Comparison of ENCODE assay signal across 14 mouse cellular contexts in genomic region chr1:118335847-118336246, GRCm38 (mm10). TPM values are rescaled to one million over a fixed set of nuclear protein-coding genes. Genes with fewer than 3 reads are reported as not detected.
DNase-seq lines count a peak whose midpoint lies in the region; ATAC-seq and TF ChIP-seq lines count a peak whose summit lies in the region.
"Had no signal": no experiment of that assay in that cellular context is flagged by ENCODE, and none has a peak within 500 bp of the region (broad histone marks: within the 10 kb centered on the region; RNA-seq: fewer than 3 reads in every experiment).

No protein-coding gene starts in this region.

- no peaks in the 10 kb centered on the region for H3K79me2 ChIP-seq in MEL (ENCODE audit: control insufficient read depth, insufficient read depth, low read length, poor library complexity)

- no peaks in the 10 kb centered on the region for H3K27me3 ChIP-seq in hindbrain, postnatal 0 days (ENCODE audit: insufficient read depth, low read length)
- H3K27me3 ChIP-seq in hindbrain, embryonic 13.5 days: no peaks in the 10 kb centered on the region
- no peaks in the 10 kb centered on the region for H3K27me3 ChIP-seq in MEL (ENCODE audit: control insufficient read depth in 1 of 2, insufficient read depth in 2 of 2, low read length in 2 of 2)
- H3K27me3 ChIP-seq: forebrain, embryonic 12.5 days had no signal

- peak; percentile 38 for TF ChIP-seq RAD21 in MEL (IDR thresholded peaks at IDR 0.05; ENCODE audit: low read depth, low read length)

- no peaks in the 10 kb centered on the region for H3K4me1 ChIP-seq in hindbrain, postnatal 0 days (ENCODE audit: insufficient read depth, low read length)
- no peaks in the 10 kb centered on the region for H3K4me1 ChIP-seq in hindbrain, embryonic 13.5 days (replicated peaks)
- H3K4me1 ChIP-seq in MEL (ENCODE audit: control insufficient read depth in 1 of 2, insufficient read depth in 2 of 2, low read length in 2 of 2): no peaks in the 10 kb centered on the region
- H3K4me1 ChIP-seq: forebrain, embryonic 12.5 days had no signal

- no peak for TF ChIP-seq POLR2A in MEL (IDR thresholded peaks at IDR 0.05; ENCODE audit: control insufficient read depth in 1 of 2, insufficient read depth in 1 of 2, low read depth in 1 of 2, low read length in 2 of 2, poor library complexity in 1 of 2)

- no peak overlapping the region for H3K4me2 ChIP-seq in hindbrain, postnatal 0 days (ENCODE audit: low read depth, low read length)
- no peak overlapping the region for H3K4me2 ChIP-seq in hindbrain, embryonic 13.5 days
- H3K4me2 ChIP-seq: forebrain, embryonic 12.5 days had no signal

- ATAC-seq in hindbrain, postnatal 0 days: peak; percentile 44; the same call in 1 of the 2 replicates
- ATAC-seq in hindbrain, embryonic 13.5 days (ENCODE audit: low FRiP score): no peak

- peak; percentile 48 for DNase-seq in hindbrain, postnatal 0 days (ENCODE audit: low spot score)
- DNase-seq in lung, postnatal 36 days: peak; percentile 14
- no peak for DNase-seq in lung, postnatal 4 days
- peak; percentile 31 for DNase-seq in MEL (ENCODE audit: low read depth, low spot score)
- DNase-seq in naive thymus-derived CD4-positive, alpha-beta T cell, adult 2 months (ENCODE audit: low read depth): peak; percentile 28
- DNase-seq in urinary bladder, adult 2 months (ENCODE audit: low spot score): no peak
- DNase-seq in cerebellum, adult 18-20 months: no peak
- DNase-seq: adrenal gland, postnatal 10 days; kidney, postnatal 14 days; right cerebral cortex, adult 18-20 months had no signal

- H3K9me3 ChIP-seq in hindbrain, postnatal 0 days (ENCODE audit: low read length): no peaks in the 10 kb centered on the region
- H3K9me3 ChIP-seq in hindbrain, embryonic 13.5 days: no peaks in the 10 kb centered on the region
- no peaks in the 10 kb centered on the region for H3K9me3 ChIP-seq in MEL (replicated peaks; ENCODE audit: insufficient read depth, low read length)
- H3K9me3 ChIP-seq: forebrain, embryonic 12.5 days; G1E had no signal

- H3K36me3 ChIP-seq in hindbrain, postnatal 0 days (ENCODE audit: insufficient read depth, low read length): peaks cover 26% of the 10 kb centered on the region
- H3K36me3 ChIP-seq in hindbrain, embryonic 13.5 days: peaks cover 44% of the 10 kb centered on the region
- H3K36me3 ChIP-seq in MEL (ENCODE audit: control insufficient read depth in 1 of 2, insufficient read depth in 2 of 2, low read length in 2 of 2): peaks cover 0 to 16% of the 10 kb centered on the region in 2 experiments; a peak in 2 of 4 replicates

- no peak overlapping the region for H3K9ac ChIP-seq in hindbrain, postnatal 0 days (replicated peaks; ENCODE audit: low read length)
- no peak overlapping the region for H3K9ac ChIP-seq in hindbrain, embryonic 13.5 days
- no peak overlapping the region for H3K9ac ChIP-seq in MEL (ENCODE audit: control insufficient read depth, low read depth, low read length, poor library complexity, severe bottlenecking)
- H3K9ac ChIP-seq: forebrain, embryonic 12.5 days had no signal

- no peak overlapping the region for H3K27ac ChIP-seq in hindbrain, postnatal 0 days
- H3K27ac ChIP-seq in hindbrain, embryonic 13.5 days: no peak overlapping the region
- H3K27ac ChIP-seq in MEL (ENCODE audit: control insufficient read depth, low read depth, low read length): no peak overlapping the region
- H3K27ac ChIP-seq: forebrain, embryonic 12.5 days had no signal

- H3K4me3 ChIP-seq in hindbrain, postnatal 0 days (ENCODE audit: low read length): no peak overlapping the region
- H3K4me3 ChIP-seq in hindbrain, embryonic 13.5 days: no peak overlapping the region
- H3K4me3 ChIP-seq in MEL (ENCODE audit: control insufficient read depth in 1 of 2, insufficient read depth in 1 of 2, low read depth in 2 of 2, low read length in 2 of 2): no peak overlapping the region
- H3K4me3 ChIP-seq: forebrain, embryonic 12.5 days; myocyte had no signal

- TF ChIP-seq EP300 in MEL (IDR thresholded peaks at IDR 0.05; ENCODE audit: low read depth in 1 of 2, low read length in 2 of 2): no peak

- peak; percentile 52 for TF ChIP-seq CTCF in hindbrain, postnatal 0 days (IDR thresholded peaks at IDR 0.05; ENCODE audit: low read depth)
- TF ChIP-seq CTCF in MEL (IDR thresholded peaks at IDR 0.05 in 2 of 3, conservative IDR thresholded peaks at IDR 0.05 in 1 of 3; ENCODE audit: control insufficient read depth in 1 of 3, insufficient read depth in 1 of 3, low read depth in 2 of 3, low read length in 3 of 3, poor library complexity in 1 of 3, severe bottlenecking in 1 of 3): peak in 1 of 3 experiments; percentile 39; a peak in 2 of 6 replicates

TF ChIP-seq in MEL, 35 proteins besides CTCF, POLR2A, EP300 and RAD21:
- no peak for TF ChIP-seq NRF1 (IDR thresholded peaks at IDR 0.05; ENCODE audit: insufficient read depth, low read depth, low read length, poor library complexity, severe bottlenecking)
- TF ChIP-seq SMC3 (IDR thresholded peaks at IDR 0.05; ENCODE audit: low read depth, low read length): peak; percentile 37

RNA-seq across cellular contexts. Expression of gene Nifk, which starts 14.2 kb away (rescaled TPM):
- total RNA-seq in hindbrain, postnatal 0 days (2014; rRNA removed): 25.6 and 25.8 TPM in 2 replicates
- polyA plus RNA-seq in hindbrain, postnatal 0 days (2015; fragmentation: Nextera tagmentation; extraction: Ambion mirVana): 64.8 and 65.8 TPM in 2 replicates
- polyA plus RNA-seq in hindbrain, embryonic 13.5 days (2015; fragmentation: Nextera tagmentation; extraction: Ambion mirVana): 69.8 and 70.1 TPM in 2 replicates
- total RNA-seq in MEL (2012; rRNA removed): 135 and 187 TPM in 2 replicates
- polyA plus RNA-seq in MEL (2012; ENCODE audit: insufficient read depth in 1 of 2, insufficient read length in 2 of 2, low read depth in 1 of 2, low replicate concordance in 2 of 2, missing spikeins in 1 of 2): 100 to 1,000 TPM; 133 to 316 TPM
- 26.8 and 27.3 TPM in 2 replicates for polyA plus RNA-seq in urinary bladder, adult 2 months (2012; rRNA removed)

RNA-seq across cellular contexts. Expression of gene Tsn, which starts 24.3 kb away (rescaled TPM):
- 182 and 199 TPM in 2 replicates for total RNA-seq in hindbrain, postnatal 0 days (2014; rRNA removed)
- 560 and 564 TPM in 2 replicates for polyA plus RNA-seq in hindbrain, postnatal 0 days (2015; fragmentation: Nextera tagmentation; extraction: Ambion mirVana)
- 465 and 467 TPM in 2 replicates for polyA plus RNA-seq in hindbrain, embryonic 13.5 days (2015; fragmentation: Nextera tagmentation; extraction: Ambion mirVana)
- 164 and 167 TPM in 2 replicates for total RNA-seq in MEL (2012; rRNA removed)
- 100 to 1,000 TPM; 119 to 378 TPM for polyA plus RNA-seq in MEL (2012; ENCODE audit: insufficient read depth in 1 of 2, insufficient read length in 2 of 2, low read depth in 1 of 2, low replicate concordance in 2 of 2, missing spikeins in 1 of 2)
- 74.5 and 79.3 TPM in 2 replicates for polyA plus RNA-seq in urinary bladder, adult 2 months (2012; rRNA removed)

RNA-seq across cellular contexts. Expression of gene Clasp1, which starts 53.0 kb away (rescaled TPM):
- total RNA-seq in hindbrain, postnatal 0 days (2014; rRNA removed): 126 and 133 TPM in 2 replicates
- 63.2 and 65.8 TPM in 2 replicates for polyA plus RNA-seq in hindbrain, postnatal 0 days (2015; fragmentation: Nextera tagmentation; extraction: Ambion mirVana)
- polyA plus RNA-seq in hindbrain, embryonic 13.5 days (2015; fragmentation: Nextera tagmentation; extraction: Ambion mirVana): 117 and 131 TPM in 2 replicates
- total RNA-seq in MEL (2012; rRNA removed): 13.9 and 16.0 TPM in 2 replicates
- polyA plus RNA-seq in MEL (2012; ENCODE audit: insufficient read depth in 1 of 2, insufficient read length in 2 of 2, low read depth in 1 of 2, low replicate concordance in 2 of 2, missing spikeins in 1 of 2): 10 to 100 TPM in 1 of 2 experiments, not detected in 1; 21.3 TPM
- polyA plus RNA-seq in urinary bladder, adult 2 months (2012; rRNA removed): 21.1 and 29.4 TPM in 2 replicates

Comparison
In these comparisons a context has a peak if more than half of its experiments do, and no peak if none do; other contexts are left out.
1. DNase-seq: peak in hindbrain, postnatal 0 days (single experiment), lung, postnatal 36 days (single experiment), MEL (single experiment) and naive thymus-derived CD4-positive, alpha-beta T cell, adult 2 months (single experiment); none in lung, postnatal 4 days (0 of 2), urinary bladder, adult 2 months (single experiment) and cerebellum, adult 18-20 months (0 of 2).